Mouse (Mus musculus) CH12.LX (cell line): ENCODE data around the gene AC170998.1. TPM values are rescaled to one million over a fixed set of nuclear protein-coding genes. Genes with fewer than 3 reads are reported as not detected.

ENCODE experiments used
- DNase-seq: peaks from one replicate; pipeline ENCODE4 v3.0.0-alpha.2; 2013; ENCODE audit errors: extremely low read depth
- H3K27ac ChIP-seq: 2 replicates; pipeline ENCODE4 v1.5.1; 2012; ENCODE audit warnings: low read depth, mild to moderate bottlenecking, control low read depth, moderate library complexity; ENCODE audit not compliant: insufficient read depth
- H3K27me3 ChIP-seq: replicated peaks from 2 replicates; pipeline ENCODE3; 2012; ENCODE audit warnings: inconsistent platforms
- H3K36me3 ChIP-seq, 2 experiments: replicated peaks in 1 of 2; 2 replicates each; pipeline versions ENCODE3 to v1.6.1; 2012; ENCODE audit warnings: inconsistent platforms in 1 of 2, low read length in 1 of 2, mild to moderate bottlenecking in 1 of 2, mixed read lengths in 1 of 2, moderate library complexity in 1 of 2; ENCODE audit not compliant: control insufficient read depth in 1 of 2, insufficient read depth in 1 of 2
- H3K4me1 ChIP-seq, 2 experiments: 2 replicates each; pipeline ENCODE4 v1.6.1; 2012; ENCODE audit warnings: inconsistent platforms in 1 of 2, moderate library complexity in 1 of 2; ENCODE audit not compliant: insufficient read depth in 2 of 2, control insufficient read depth in 1 of 2
- H3K4me2 ChIP-seq: 2 replicates; pipeline ENCODE4 v1.6.1; 2012; ENCODE audit warnings: low read depth, mild to moderate bottlenecking, control low read depth; ENCODE audit not compliant: poor library complexity, insufficient read depth, severe bottlenecking
- H3K4me3 ChIP-seq, 3 experiments: fragments of 150-350 bp in 1 of 3; sonication (generic) in 1 of 3; replicated peaks in 1 of 3; 2 replicates each; pipeline versions ENCODE3 to v1.5.1; 2011 to 2012; ENCODE audit warnings: low read depth in 2 of 3, low read length in 2 of 3, mild to moderate bottlenecking in 2 of 3, moderate library complexity in 2 of 3, control low read depth in 1 of 3, improper control_type of control experiment in 1 of 3, inconsistent platforms in 1 of 3, mixed read lengths in 1 of 3; ENCODE audit not compliant: poor library complexity in 1 of 3
- H3K79me2 ChIP-seq: replicated peaks from 2 replicates; pipeline ENCODE4 v1.6.1; 2012; ENCODE audit warnings: mild to moderate bottlenecking, moderate library complexity; ENCODE audit not compliant: control insufficient read depth, poor library complexity, insufficient read depth, severe bottlenecking; ENCODE audit errors: extremely low read depth
- H3K9ac ChIP-seq: 2 replicates; pipeline ENCODE4 v1.6.1; 2012; ENCODE audit warnings: low read depth, mild to moderate bottlenecking, control low read depth, moderate library complexity; ENCODE audit not compliant: insufficient read depth
- H3K9me3 ChIP-seq: replicated peaks from 2 replicates; pipeline ENCODE3; 2012; ENCODE audit warnings: low read length, inconsistent platforms, mixed read lengths
- CHD1 ChIP-seq: IDR thresholded peaks from 2 replicates; pipeline ENCODE4 v1.6.1; 2012; ENCODE audit warnings: low read depth, low read length, improper control_type of control experiment, inconsistent platforms
- CTCF ChIP-seq, 2 experiments: IDR thresholded peaks in 1 of 2; conservative IDR thresholded peaks in 1 of 2; 2 replicates each; pipeline ENCODE4 v1.5.1; 2011 to 2012; ENCODE audit warnings: low read depth in 2 of 2, low read length in 2 of 2, improper control_type of control experiment in 1 of 2, inconsistent platforms in 1 of 2, mild to moderate bottlenecking in 1 of 2, moderate library complexity in 1 of 2
- E2F4 ChIP-seq: IDR thresholded peaks from 2 replicates; pipeline ENCODE4 v1.6.1; 2011; ENCODE audit warnings: low read depth, low read length, improper control_type of control experiment; ENCODE audit not compliant: insufficient replicate concordance
- GABPA ChIP-seq: IDR thresholded peaks from 2 replicates; pipeline ENCODE4 v1.6.1; 2012; ENCODE audit warnings: low read depth, low read length, improper control_type of control experiment, inconsistent platforms; ENCODE audit not compliant: insufficient replicate concordance
- IRF4 ChIP-seq: IDR thresholded peaks from 2 replicates; pipeline ENCODE4 v1.6.1; 2014; ENCODE audit warnings: low read depth, mild to moderate bottlenecking, inconsistent platforms, low read length, improper control_type of control experiment
- JUN ChIP-seq: IDR thresholded peaks from 2 replicates; pipeline ENCODE4 v1.6.1; 2011; ENCODE audit warnings: low read depth, mild to moderate bottlenecking, low read length, improper control_type of control experiment, moderate library complexity; ENCODE audit not compliant: insufficient read depth
- JUND ChIP-seq: conservative IDR thresholded peaks from 2 replicates; pipeline ENCODE4 v1.6.1; 2011; ENCODE audit warnings: low read depth, low read length, improper control_type of control experiment
- KAT2A ChIP-seq: IDR thresholded peaks from 2 replicates; pipeline ENCODE4 v1.6.1; 2012; ENCODE audit warnings: low read length, improper control_type of control experiment, inconsistent platforms; ENCODE audit not compliant: insufficient replicate concordance
- MAFK ChIP-seq: IDR thresholded peaks from 2 replicates; pipeline ENCODE4 v1.6.1; 2011; ENCODE audit warnings: low read length, improper control_type of control experiment; ENCODE audit not compliant: insufficient replicate concordance
- MEF2A ChIP-seq: IDR thresholded peaks from 2 replicates; pipeline ENCODE4 v1.6.1; 2014; ENCODE audit warnings: low read depth, mild to moderate bottlenecking, inconsistent platforms, low read length, improper control_type of control experiment, borderline replicate concordance
- MYC ChIP-seq: IDR thresholded peaks from 2 replicates; pipeline ENCODE4 v1.6.1; 2011; ENCODE audit warnings: low read depth, mild to moderate bottlenecking, improper control_type of control experiment, low read length
- POLR2A ChIP-seq: IDR thresholded peaks from 2 replicates; pipeline ENCODE4 v1.6.1; 2011; ENCODE audit warnings: low read depth, mild to moderate bottlenecking, improper control_type of control experiment, low read length
- RAD21 ChIP-seq: IDR thresholded peaks from 2 replicates; pipeline ENCODE4 v1.6.1; 2011; ENCODE audit warnings: low read depth, mild to moderate bottlenecking, low read length, improper control_type of control experiment, moderate library complexity
- RCOR1 ChIP-seq: conservative IDR thresholded peaks from 2 replicates; pipeline ENCODE4 v1.6.1; 2012; ENCODE audit warnings: low read depth, mild to moderate bottlenecking, inconsistent platforms, low read length, improper control_type of control experiment
- SIN3A ChIP-seq: IDR thresholded peaks from 2 replicates; pipeline ENCODE4 v1.6.1; 2012; ENCODE audit warnings: low read length, improper control_type of control experiment, inconsistent platforms
- TCF12 ChIP-seq: IDR thresholded peaks from 2 replicates; pipeline ENCODE4 v1.6.1; 2014; ENCODE audit warnings: low read depth, mild to moderate bottlenecking, inconsistent platforms, low read length, improper control_type of control experiment
- USF2 ChIP-seq: conservative IDR thresholded peaks from 2 replicates; pipeline ENCODE4 v1.6.1; 2011; ENCODE audit warnings: low read depth, low read length, improper control_type of control experiment
- ZKSCAN1 ChIP-seq: IDR thresholded peaks from 2 replicates; pipeline ENCODE4 v1.6.1; 2012; ENCODE audit warnings: low read depth, inconsistent platforms, low read length, improper control_type of control experiment, borderline replicate concordance
- ZNF384 ChIP-seq: IDR thresholded peaks from 2 replicates; pipeline ENCODE4 v1.6.1; 2012; ENCODE audit warnings: low read depth, low read length, improper control_type of control experiment, inconsistent platforms
- dilution Hi-C: fragments of 300-500 bp; cut with MboI; formaldehyde crosslinking; loops from 2 replicates; pipeline ENCODE4 v1.14.3; 2020; ENCODE audit warnings: low sequenced_read_pairs; ENCODE audit not compliant: extremely low pct_unique_long_range_greater_than_20kb, extremely low pct_ligation_motif_present
- in situ Hi-C: fragments of 300-500 bp; cut with MboI; formaldehyde crosslinking; loops from 3 replicates; pipeline ENCODE4 v1.14.3; 2019; ENCODE audit warnings: low sequenced_read_pairs, low pct_ligation_motif_present, low pct_unique_long_range_greater_than_20kb, mixed read lengths
- polyA plus RNA-seq: library from polyadenylated mRNA; unstranded; fragments of >175 nt; gene quantifications from 2 replicates; pipeline ENCODE4 v1.2.1, GENCODE M21; 2012; ENCODE audit warnings: low read depth; ENCODE audit not compliant: insufficient read length
- total RNA-seq, 2 experiments: library from RNA; depleted of rRNA; stranded (reverse); fragments of 300-350 nt in 1 of 2; fragments of >200 nt in 1 of 2; gene quantifications; 2 replicates each; pipeline ENCODE4 v1.2.3; 2012 to 2014

The AC170998.1 gene
- total and polyA plus RNA-seq, 3 experiments, result 0.38 TPM; not detected in 2

GRCm38 (mm10) chr17:28706697-28707096 lies 19.2 kb upstream of the AC170998.1 start:
- TF ChIP-seq ZNF384 (no peak), SIN3A (no peak), KAT2A (no peak), RAD21 (no peak), CTCF (conservative IDR thresholded peaks at IDR 0.05 in 1 of 2, IDR thresholded peaks at IDR 0.05 in 1 of 2; ENCODE audit: low read depth in 2 of 2, low read length in 2 of 2) (no peak), ZKSCAN1 (no peak), CHD1 (no peak), E2F4 (no peak), USF2 (no peak), TCF12 (no peak), IRF4 (no peak), MEF2A (no peak), JUND (no peak), MAFK (no peak), GABPA (no peak), MYC (no peak), POLR2A (no peak), RCOR1 (no peak)
- peaks cover 10 to 69% of the 10 kb centered on the region in 2 experiments for H3K4me1 ChIP-seq

DNA sequence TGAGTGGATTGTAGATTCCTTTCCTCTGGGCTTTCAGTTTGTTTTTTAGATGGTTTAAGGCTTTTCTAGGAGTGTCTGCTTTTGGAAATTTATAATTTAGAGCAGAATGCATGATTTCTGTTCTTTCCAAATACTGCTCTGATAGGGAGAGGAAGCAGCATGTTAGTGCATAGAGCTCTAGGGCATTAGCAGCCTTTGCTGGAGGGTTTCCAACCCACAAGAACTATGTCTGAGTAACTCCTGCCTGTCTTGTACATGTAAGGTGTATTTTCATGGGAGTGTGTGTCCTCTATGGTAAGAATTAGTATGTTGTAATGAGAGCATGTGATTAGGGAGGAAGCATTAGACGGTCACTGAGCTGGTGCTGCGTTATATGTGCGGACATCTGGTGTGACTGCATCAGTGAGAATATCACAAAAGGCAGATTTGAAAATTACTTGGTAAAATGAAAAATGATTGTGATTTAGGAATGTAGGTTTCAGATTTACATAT lies 18.7 kb upstream of the AC170998.1 start:
- peaks cover 11 to 68% of the 10 kb centered on the region in 2 experiments for H3K4me1 ChIP-seq
- H3K4me3 ChIP-seq, result no peak overlapping the region
- H3K27me3 ChIP-seq, result no peaks in the 10 kb centered on the region
- peaks cover 6% of the 10 kb centered on the region; the same call in 1 of the 2 replicates for H3K79me2 ChIP-seq
- dilution Hi-C loops, result no loop called here
- H3K9me3 ChIP-seq, result no peaks in the 10 kb centered on the region
- no peak overlapping the region for H3K9ac ChIP-seq
- no peak overlapping the region for H3K4me2 ChIP-seq
- in situ Hi-C loops, result no loop called here
- no peak overlapping the region for H3K27ac ChIP-seq
- no peak for DNase-seq
- H3K36me3 ChIP-seq, result peaks cover 0 to 21% of the 10 kb centered on the region in 2 experiments
- TF ChIP-seq JUN (no peak), KAT2A (no peak), MEF2A (no peak), RAD21 (no peak)
- TF ChIP-seq, all 38 proteins: peak for 0

More at GRCm38 (mm10) chr17:28706697-28707096, 19.2 kb upstream of the AC170998.1 start:
- Histone ChIP-seq H3K79me2 (peaks cover 4% of the 10 kb centered on the region; the same call in 1 of the 2 replicates), H3K36me3 (peaks cover 0 to 24% of the 10 kb centered on the region in 2 experiments), H3K27ac (no peak overlapping the region), H3K9me3 (no peaks in the 10 kb centered on the region), H3K27me3 (no peaks in the 10 kb centered on the region), H3K4me3 (no peak overlapping the region), H3K4me2 (no peak overlapping the region), H3K9ac (no peak overlapping the region)
- dilution Hi-C loops (no loop called here), in situ Hi-C loops (no loop called here)
- DNase-seq, result no peak
